Mouse (Mus musculus): Measurements from ENCODE around the gene Prkn.

Prkn gene

DNA sequence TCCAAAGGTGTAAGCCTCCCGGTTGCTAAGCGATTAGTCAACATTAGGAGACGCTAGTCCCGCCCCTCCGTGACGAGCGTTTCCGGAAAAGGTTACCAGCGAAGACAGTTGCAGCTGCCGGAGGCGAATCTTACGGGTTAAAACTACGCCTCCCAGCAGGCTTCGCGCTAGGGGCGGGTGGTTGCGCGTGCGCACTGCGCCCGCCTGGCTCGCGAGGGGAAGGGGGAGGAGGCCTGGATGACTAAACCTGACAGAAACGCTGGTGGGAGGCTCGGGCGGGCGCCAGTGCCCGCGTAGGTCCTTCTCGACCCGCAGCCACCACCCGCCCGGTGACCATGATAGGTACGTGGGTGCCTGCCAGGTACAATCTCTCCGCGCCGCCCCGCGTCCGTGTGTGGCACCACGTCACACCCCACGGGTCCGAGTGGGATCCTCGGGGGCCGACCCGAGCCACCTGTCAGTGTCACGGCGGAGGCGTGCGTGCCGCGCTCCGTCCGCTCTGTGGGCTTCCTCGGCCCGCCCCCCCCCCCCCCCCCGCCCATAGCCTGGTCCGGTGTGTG lies at the start of gene Prkn, which contains the start of gene Pacrg:
TSS of gene Prkn (plus strand) at position 237 of the 560 bp plus-strand sequence.
TSS of gene Pacrg (minus strand) at position 164 of the 560 bp plus-strand sequence.
- DNase-seq (ENCODE audit: low read depth), result peak; percentile 89

DNA sequence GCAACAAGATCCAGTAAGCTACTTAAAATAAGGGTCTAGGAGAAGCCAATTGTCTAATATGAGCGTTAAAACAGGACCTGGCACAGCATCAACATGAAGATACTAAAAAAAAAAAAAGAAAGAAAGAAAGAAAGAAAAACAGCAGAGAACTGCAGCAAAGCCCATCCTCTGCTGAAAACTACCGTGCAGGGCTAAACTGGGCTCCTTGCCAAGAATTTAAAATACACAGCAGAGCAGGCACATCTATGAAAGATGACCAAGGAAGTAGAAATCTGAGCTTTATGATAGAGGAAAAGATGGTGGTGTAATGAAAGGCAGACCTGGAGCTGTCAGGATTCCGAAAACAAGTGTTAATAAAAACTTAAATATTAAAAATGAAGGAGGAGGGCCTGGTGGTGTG lies 48.5 kb upstream of the Prkn start:
- DNase-seq (ENCODE audit: low read depth), result no peak

DNA sequence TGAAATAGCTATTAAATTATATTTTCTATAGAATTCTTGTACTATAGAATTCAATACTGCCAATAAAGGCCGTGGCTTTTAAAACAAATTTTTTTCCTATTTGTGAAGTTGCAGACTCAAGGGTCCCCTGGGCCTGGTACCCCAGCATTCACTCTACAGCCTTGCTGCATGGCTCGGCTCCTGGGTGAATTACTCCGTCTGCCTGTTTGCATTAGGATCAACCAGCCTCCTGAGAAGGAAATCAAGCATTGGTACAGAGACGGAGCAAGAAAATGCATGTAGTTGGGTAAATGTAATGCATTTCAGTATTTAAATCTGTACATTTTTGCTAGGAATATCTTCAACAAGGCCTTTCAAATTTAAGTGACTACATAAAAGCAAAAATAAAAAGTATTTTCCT lies 33.5 kb upstream of the Prkn start:
- DNase-seq (ENCODE audit: low read depth), result no peak

DNA sequence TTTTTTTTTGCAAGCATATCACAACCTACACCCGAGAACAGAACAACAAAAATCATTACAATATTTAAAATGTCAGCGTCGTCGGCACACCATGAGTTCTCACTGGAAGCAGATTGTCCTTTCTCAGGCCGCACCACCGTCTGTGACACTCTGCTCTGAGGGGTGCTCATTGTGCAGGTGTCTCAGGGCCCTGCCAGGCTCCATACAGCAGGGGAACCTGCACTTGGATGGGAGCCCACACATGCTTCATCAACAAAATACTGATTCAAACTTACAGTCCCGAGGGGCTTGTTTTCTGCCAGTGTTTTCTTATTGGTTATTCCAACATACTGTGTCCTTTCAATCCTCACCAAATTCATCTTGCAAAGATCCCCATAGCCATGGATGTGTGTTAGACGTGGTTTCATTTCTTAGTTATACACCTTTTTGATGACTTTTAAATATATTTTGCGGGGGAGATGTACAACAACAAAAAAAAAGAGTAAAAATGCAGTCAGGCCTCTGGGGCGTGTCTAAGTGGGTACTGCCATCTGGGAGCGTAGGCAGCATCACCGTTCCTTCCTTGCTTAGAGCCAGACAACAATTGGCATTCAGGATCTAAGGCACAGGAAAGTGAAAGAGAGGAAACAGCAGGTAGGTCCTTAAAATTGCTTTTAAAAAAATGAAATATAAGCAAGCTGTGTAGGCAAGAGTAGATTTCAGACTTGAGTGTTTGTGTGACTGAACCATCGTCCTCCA lies 32.8 kb upstream of the Prkn start:
- no peak for DNase-seq (ENCODE audit: low read depth)

DNA sequence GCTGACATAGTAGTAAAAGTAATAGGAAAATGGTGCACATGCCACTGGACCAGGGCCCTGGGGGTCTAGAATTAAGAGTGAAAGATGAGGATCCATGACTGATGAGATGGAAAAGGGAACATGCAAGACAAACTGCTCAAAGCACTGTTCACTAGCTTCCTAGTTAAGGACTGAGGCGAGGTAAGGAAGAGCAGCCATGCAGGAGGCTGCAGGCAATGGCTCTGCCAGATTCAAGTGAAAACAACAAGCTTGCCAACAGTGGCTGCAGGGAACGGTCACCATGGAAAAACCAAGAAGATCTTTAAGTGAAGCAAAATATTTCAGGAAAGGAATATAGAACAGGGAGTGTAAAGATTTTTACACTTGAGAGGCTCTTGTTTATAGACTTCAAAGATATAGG lies 31.6 kb upstream of the Prkn start:
- DNase-seq (ENCODE audit: low read depth), result no peak

DNA sequence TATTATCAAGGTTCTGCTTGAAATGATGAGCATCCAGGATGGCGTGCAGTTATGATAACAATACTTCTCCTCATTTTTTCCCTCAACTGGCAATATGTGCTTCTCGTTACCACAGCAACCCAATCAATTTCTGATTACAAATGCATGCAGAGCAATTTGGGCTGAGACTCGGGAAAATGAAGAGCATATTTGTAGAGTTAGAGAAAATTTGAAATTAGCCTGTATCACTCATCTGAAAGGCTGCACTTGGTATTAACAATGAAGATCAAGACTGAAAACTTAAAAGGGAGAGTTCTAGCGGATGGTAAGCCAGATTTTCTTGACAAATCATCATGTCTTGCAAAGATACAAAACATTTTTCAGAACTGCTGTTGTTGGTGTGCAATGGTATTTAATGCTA lies 21.2 kb upstream of the Prkn start:
- no peak for DNase-seq (ENCODE audit: low read depth)

DNA sequence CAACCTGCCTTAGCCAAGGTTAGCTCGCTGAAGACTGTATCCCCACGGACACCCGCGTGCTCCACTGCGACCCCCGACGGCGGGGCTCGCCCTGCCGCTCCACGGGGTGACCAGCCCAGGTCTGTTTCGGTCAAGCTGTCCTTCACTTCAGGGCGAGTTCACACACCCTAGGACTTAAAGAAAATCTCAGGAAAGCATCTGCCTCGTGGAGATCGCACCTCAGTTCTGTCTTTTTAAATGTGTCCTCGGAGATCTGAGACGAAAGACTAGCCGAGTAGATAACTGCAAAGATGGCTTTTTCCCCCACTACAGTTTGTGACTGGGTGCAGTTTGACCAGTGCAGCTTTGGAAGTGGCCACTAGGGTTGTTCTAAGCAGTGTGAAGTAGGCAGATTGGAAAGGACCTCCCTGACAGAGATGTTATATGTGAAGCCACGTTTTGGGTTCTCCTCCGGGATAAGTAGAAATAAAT lies 582 bp downstream of the Prkn start:
- peak; percentile 13 for DNase-seq (ENCODE audit: low read depth)

DNA sequence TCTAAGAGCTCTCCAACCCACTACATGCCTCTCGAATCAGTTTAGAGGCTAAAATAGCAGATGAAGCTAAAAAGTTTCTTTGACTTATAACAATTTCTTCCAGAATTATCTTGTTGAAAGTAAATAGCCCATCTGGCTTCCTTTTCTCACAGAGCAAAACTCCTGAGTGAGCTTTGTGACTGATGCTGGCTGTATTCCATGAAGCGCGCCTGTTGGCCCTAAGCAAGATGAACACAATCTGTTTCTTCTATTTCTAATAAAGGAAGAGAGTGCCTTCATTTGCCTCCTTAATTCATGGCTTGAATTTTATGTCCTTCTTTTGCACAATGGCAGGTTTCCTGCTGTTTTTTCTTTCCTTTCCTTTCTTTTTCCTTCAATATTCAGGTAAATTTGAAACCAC lies 14.0 kb downstream of the Prkn start:
- no peak for DNase-seq (ENCODE audit: low read depth)

DNA sequence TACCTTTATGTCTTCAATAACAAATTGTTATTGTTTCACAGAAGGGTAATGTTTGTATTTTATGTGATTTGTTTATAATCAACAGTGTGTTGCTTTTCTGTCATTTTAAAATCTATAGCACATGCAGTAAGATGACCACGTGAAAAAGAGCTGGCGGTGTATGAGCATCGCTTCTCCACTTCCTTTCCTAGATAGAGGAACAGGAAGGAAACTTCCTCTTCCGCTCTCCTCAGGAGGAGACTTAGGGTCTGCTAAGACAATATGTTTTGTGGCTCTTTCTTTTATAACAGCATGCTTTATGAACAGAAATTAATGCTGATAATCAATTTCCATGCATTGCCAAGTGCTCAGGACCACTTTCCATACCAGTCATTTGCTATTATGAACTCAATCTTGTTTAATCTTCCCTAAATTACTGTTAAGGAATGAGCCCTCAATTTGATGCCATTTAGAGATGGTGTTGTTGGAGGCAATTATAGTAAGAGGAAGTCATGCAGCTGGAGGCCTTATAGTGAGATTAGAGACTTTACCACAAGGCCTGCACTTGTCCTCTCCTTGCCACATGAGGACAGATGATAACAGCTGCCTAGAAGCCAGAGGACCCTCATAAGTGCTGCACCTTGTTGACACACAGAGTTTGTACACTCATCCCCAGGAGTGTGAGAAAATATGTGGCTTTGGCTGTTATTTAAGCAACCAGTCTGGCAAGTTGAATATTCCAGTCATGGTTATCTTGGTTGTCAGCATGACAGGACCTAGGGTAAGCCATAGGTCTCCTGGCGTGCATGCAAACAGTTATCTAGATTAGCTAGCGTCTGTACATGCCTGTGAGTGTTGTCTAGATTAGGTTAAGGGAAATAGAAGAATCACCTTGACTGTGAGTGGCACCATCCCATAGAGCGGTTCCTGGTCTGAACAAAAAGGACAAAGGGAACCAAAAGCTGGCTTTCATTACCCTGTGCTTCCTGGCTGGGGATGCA lies 34.3 kb downstream of the Prkn start:
- DNase-seq (ENCODE audit: low read depth), result no peak

DNA sequence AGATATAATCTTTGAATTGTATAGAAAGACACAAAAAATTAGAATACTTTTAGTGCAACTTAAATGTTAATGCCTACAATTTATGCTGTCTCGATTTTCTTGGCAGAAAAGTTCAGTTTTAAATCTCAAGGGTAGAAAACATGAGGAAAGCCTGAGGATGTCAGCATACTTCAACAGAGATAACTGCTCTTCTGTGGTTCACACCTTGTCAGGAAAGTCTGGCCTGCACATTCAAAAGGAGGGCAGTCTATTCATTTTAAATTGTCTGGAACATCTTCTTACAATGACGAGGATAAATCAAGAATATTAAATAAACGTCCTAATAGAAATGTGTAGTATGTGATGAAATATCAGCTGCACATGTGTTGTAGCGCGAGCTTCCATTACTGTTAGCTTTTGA lies 38.8 kb downstream of the Prkn start:
- DNase-seq (ENCODE audit: low read depth), result no peak

DNA sequence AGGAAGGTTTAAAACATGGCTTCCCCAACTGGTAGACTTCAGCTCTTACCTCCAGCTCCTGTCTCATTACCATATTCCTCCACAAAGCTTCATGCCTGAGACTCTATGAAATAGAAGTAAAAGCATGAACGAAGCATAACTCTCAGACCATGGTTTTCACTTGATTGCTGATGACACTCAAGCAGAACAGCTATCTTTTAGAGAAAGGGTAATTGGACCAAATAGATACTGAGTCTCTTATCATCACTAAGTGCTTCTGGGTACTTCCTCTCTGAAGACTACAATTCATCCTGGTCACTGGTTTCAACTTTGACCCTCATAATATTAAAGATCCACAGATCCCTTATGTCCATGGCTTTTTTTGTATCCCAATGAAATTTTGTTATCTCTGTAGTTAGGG lies 42.1 kb downstream of the Prkn start:
- DNase-seq (ENCODE audit: low read depth), result no peak

DNA sequence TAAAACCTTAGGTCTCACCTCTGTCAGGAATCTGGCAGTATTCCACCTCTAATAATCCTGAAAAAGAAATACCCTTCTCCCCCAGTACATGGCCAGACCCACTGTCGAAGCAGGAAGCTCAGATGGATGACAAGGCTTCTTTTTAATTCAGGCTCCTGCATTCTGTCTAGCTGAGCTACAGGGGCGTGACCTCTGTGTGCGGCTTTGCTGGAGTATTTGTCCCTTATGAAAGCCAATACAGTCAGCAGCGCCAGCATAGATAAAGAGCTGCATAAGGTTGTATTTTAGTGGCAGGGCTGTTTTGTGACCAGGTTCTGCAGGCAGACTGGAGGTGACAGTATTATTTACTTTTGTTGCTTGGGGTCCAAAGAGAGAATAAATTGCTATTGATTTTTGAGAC lies 47.7 kb downstream of the Prkn start:
- no peak for DNase-seq (ENCODE audit: low read depth)

DNA sequence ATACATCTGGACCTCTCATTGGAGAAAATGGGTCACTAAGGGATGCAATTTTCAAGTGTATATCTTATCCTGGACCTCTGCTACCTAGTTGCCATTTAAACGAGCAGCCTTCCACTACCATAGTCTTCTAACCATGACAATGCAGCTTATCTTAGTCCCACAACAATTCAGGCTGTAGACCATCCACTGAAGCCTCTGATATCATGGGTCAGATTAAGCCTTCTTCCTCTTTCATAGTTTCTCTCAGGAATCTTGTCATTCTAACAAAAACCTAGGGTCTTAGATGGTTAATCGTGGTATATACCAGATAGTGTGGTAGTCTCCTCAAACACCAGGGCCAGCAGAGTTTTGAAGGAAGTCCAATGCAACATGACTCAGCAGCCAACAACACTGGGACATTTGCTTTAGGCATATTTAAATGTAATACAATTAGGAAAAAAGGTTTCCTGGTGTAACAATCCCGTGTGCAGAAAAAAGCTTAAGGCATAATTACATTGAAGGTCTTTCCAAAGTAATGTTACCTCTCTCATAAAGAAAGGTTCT lies 61.6 kb downstream of the Prkn start:
- DNase-seq (ENCODE audit: low read depth), result no peak

DNA sequence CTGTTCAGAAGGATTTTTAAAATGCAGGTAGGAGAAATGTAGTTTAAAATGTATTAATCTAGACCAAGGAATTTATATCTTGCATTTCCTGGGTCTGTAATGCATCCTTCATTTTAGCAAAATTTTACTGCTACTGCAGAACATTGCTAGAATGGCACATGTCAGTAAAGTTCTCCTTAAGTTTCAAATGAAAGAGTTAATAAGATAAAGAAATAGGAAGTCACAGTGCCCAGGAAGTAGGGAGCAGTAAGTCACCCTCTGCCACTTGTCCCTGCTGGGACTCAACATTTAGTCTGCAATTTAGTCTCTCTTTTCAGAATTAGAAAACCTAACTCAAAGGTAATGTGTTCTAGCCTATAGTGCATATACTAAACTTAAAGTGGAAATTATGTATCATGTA lies 96.5 kb downstream of the Prkn start:
- DNase-seq (ENCODE audit: low read depth), result no peak

DNA sequence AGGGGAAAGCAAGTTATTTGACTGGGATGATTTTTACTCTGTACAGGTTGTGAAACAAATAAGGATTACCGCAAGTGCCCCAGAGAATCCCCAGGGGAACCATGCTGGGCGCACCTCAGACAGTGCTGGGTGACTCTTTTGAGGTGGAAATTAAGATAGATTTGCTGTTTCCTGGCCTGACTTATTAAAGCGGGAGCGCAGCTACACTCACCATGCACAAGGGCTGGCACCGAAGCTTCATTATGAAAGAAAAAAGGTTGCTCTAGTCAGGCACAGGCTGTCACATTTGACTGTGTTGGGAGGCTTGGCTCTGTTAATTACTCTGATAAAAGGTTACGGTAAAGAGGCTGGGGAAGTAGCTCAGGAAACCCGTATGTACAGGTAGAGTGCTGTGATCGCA lies 97.7 kb downstream of the Prkn start:
- no peak for DNase-seq (ENCODE audit: low read depth)

DNA sequence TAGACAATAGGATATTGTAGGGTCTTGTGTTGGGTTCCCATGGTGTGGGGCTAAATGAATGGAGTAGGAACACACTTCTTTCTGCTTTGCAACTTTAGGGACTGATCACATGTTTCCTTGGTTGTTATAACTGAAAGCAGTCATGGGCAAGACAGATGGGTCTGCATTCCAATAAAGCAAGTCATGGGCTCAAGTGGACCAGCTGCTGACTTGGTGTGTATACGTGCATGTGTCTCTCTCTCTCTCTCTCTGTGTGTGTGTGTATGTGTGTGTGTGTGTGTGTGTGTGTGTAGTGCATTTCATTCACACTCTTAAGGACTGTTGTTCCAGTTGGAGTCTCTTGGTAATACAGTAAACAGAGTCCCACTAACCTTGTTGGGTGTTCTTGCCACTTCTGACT lies 98.6 kb downstream of the Prkn start:
- no peak for DNase-seq (ENCODE audit: low read depth)

DNA sequence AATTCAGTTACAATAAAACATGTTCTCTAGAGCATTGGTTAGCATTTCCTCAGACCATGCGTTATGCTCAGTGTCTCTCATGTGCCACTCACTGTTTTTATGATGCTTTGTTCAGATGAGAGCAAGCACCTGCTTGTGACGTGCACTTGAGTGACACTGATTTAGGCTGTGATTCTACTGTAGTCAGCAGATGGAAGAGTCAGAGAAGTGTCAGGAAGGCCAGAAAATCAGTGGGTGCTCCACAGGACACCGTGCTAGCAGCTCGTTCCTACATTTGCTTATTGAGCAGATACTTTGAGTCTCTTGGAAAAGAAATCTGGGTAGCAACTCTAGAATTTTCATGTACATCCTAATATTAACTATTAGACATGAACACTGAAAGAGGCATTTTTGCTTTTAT lies 106.4 kb downstream of the Prkn start:
- DNase-seq (ENCODE audit: low read depth), result no peak

DNA sequence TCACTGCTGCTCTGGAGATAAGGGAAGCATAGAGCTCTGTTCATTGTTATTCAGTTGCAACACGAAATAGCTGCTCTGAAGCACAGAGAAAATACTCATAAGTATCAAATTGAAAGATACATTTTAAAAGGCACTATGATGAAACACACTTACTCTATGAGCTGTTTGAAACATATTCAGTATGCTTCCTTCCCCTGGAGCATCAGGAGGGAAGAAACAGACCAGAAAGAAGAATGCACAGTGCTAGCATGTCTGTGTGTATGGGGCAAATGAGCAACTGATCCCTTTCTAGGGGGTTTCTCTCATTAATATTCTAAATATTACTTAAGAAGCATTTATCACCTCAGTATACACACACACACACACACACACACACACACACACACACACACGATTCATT lies 107.4 kb downstream of the Prkn start:
- DNase-seq (ENCODE audit: low read depth), result no peak

DNA sequence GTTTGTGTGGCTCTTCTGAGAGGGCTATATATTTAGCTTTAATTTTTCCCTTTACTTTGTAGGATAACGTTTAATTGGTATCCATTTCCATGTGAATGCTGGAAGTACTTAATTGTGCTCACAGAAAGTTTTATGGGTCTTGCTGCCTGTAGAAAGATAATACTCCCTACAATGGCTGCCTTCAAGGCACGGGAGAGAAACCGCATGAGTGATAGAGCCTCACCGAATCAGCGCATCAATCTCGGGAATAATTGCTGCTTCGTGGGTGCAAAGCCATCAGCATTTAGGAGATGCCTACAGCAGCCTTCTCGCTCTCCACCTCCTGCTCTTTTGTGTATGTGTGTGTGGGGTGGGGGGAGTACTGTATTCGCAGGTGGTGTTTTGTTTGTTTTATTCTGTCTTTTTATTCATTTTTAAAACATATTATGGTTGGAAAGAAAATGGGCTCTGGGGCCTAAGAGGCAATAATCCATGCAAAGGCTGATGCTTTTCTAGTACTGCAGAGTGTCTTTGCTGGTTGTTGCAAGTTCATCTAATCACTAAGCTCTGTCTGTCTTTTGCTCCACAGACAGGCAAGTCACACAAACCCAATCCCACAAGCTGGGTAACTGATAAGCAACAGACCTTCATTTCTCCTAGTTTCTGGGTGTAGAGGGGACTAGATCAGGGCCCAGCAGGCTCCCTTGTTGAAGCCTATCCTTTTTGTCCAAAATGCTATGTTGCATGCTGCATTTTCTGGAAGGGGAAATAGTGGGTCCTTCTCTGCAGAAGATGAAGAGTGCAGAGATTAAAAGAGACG lies 119.1 kb downstream of the Prkn start:
- no peak for DNase-seq (ENCODE audit: low read depth)

DNA sequence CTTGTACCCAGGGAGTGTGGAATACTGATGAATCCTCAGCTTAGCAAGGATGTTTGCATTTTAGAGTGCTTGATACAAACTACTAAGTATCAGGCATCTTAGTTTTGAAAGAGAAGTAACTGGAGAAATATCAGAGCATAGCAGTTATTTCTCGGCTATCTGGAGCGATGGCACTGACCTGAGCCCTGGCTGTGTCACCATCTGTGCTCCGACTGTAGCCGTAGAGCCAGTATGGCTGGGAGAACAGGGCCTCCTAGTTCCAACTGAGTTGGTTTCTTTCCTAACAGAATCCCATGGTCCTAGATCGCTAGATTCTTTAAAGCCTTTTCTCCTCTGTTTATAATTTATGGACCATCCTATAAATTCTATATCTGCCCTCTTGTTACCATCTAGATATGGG lies 122.0 kb downstream of the Prkn start:
- no peak for DNase-seq (ENCODE audit: low read depth)

DNA sequence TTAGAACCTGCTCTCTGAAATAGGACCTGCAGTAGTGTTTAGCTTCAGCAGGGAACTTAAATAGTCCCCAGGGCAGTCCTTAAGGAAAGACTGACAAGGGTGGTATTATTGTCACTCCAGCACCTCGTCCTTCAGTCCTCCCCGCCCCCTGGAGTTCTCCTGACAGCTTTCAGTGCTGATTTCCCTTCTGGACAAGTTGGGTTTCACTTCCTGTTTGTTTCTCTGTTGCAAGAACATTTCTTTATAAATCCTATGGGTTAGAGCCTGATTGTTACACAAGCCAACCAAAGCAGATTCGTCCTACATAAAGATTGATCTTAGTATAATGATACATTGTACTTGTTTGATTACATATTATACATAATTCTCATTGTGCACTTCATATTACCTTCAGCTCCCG lies 142.0 kb downstream of the Prkn start:
- no peak for DNase-seq (ENCODE audit: low read depth)

DNA sequence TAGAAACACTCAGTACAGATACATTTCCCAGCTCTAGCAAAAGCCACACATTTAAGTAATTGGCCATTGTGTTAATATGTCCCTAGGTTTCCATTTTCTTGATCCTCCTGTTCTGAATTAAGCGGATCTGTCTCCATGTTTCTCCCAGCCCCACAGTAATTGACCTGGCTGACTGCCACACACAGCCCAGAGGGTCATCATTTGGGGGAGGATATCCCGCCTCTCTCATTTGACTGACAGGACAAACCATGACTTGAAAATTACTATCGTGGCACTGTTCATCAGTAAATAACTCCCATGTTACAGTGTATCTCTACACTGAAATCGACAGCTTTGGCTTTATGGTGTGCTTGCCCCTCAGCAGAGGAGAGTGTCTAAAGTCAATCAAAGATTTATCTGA lies 146.9 kb downstream of the Prkn start:
- DNase-seq (ENCODE audit: low read depth), result no peak

Measured in 416B (cell line).